In genomic region chr2:81450514-81450913, GRCm38 (mm10) we compare ENCODE assay signal across 22 mouse cellular contexts.
"Had no signal": no experiment of that assay in that cellular context is flagged by ENCODE, and none has a peak within 500 bp of the region (broad histone marks: within the 10 kb centered on the region; RNA-seq: fewer than 3 reads in every experiment).

No protein-coding gene starts in this region.

- DNase-seq: kidney, adult 2 months; kidney, postnatal 10 days; kidney, postnatal 36 days; layer of hippocampus, postnatal 36 days; left cerebral cortex, postnatal 4 days; lung, adult 18-20 months; lung, postnatal 10 days; lung, postnatal 36 days; retina, postnatal 1 day; thymus, adult 18-20 months; thymus, postnatal 36 days had no signal

- ATAC-seq: liver, embryonic 12.5 days; midbrain, embryonic 15.5 days had no signal

- H3K27ac ChIP-seq: left cerebral cortex, adult 2 months; limb, embryonic 12.5 days; limb, embryonic 15.5 days; liver, embryonic 12.5 days; liver, embryonic 15.5 days; lung, embryonic 15.5 days; midbrain, embryonic 10.5 days; midbrain, embryonic 15.5 days; neural tube, embryonic 12.5 days; neural tube, embryonic 15.5 days had no signal

- H3K9ac ChIP-seq: limb, embryonic 12.5 days; limb, embryonic 15.5 days; liver, embryonic 12.5 days; liver, embryonic 15.5 days; lung, embryonic 15.5 days; midbrain, embryonic 15.5 days; neural tube, embryonic 12.5 days; neural tube, embryonic 15.5 days had no signal

- H3K4me3 ChIP-seq: left cerebral cortex, adult 2 months; limb, embryonic 12.5 days; limb, embryonic 15.5 days; liver, embryonic 12.5 days; liver, embryonic 15.5 days; lung, embryonic 15.5 days; megakaryocyte, embryonic 14.5 days; midbrain, embryonic 10.5 days; midbrain, embryonic 15.5 days; neural tube, embryonic 12.5 days; neural tube, embryonic 15.5 days had no signal

- H3K4me2 ChIP-seq: limb, embryonic 12.5 days; limb, embryonic 15.5 days; liver, embryonic 12.5 days; liver, embryonic 15.5 days; lung, embryonic 15.5 days; midbrain, embryonic 15.5 days; neural tube, embryonic 12.5 days; neural tube, embryonic 15.5 days had no signal

- H3K4me1 ChIP-seq: limb, embryonic 12.5 days; limb, embryonic 15.5 days; liver, embryonic 12.5 days; liver, embryonic 15.5 days; lung, embryonic 15.5 days; megakaryocyte, embryonic 14.5 days; midbrain, embryonic 10.5 days; midbrain, embryonic 15.5 days; neural tube, embryonic 12.5 days; neural tube, embryonic 15.5 days had no signal

- H3K36me3 ChIP-seq: limb, embryonic 12.5 days; limb, embryonic 15.5 days; liver, embryonic 12.5 days; liver, embryonic 15.5 days; lung, embryonic 15.5 days; midbrain, embryonic 10.5 days; midbrain, embryonic 15.5 days; neural tube, embryonic 12.5 days; neural tube, embryonic 15.5 days had no signal

- H3K9me3 ChIP-seq: limb, embryonic 12.5 days; limb, embryonic 15.5 days; liver, embryonic 12.5 days; liver, embryonic 15.5 days; lung, embryonic 15.5 days; megakaryocyte, embryonic 14.5 days; midbrain, embryonic 10.5 days; midbrain, embryonic 15.5 days; neural tube, embryonic 12.5 days; neural tube, embryonic 15.5 days had no signal

- H3K27me3 ChIP-seq: limb, embryonic 12.5 days; limb, embryonic 15.5 days; liver, embryonic 12.5 days; liver, embryonic 15.5 days; lung, embryonic 15.5 days; megakaryocyte, embryonic 14.5 days; midbrain, embryonic 15.5 days; neural tube, embryonic 12.5 days; neural tube, embryonic 15.5 days had no signal
